Mouse (Mus musculus): ENCODE measurements around the gene Recql5. TPM values are rescaled to one million over a fixed set of nuclear protein-coding genes. Genes with fewer than 3 reads are reported as not detected.

The Recql5 gene
- polyA plus RNA-seq, 1 experiment from 2014 or later: 21.5 TPM

DNA sequence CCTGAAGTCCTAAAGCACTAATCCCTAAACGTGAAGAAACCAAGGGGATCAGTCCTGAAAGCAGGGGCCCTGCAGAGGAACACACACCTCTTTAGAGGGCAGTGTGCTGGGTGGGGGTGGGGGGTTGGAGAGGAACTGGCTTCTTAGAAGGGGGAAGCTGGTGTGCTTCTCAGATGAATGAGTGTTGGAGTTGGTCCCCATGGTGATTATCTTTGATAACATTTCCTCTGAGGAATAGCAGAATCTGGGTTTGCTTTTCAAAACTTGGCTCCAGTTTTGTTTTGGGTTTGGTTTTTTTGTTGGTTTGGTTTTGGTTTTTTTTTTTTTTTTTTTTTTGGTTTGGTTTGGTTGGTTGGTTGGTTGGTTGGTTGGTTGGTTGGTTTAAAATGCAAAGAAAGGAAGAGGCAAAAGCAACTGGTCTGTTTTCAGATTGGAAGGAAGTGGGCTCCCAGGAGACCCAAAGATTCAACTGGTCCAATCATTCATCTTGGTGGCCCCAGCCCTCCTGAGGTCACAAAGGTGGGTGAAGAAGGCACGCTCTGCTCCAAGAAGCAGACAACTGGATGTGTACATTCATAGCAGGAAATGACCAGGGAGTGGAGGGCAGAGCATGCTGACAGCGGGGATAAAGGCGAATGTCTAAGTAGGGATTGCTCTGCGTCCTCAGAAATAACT, 35.6 kb upstream of the Recql5 start:
- no peaks in the 10 kb centered on the region for H3K4me1 ChIP-seq (ENCODE audit: control insufficient read depth, insufficient read depth, low read length)
- peaks cover 3% of the 10 kb centered on the region for H3K27me3 ChIP-seq (ENCODE audit: control insufficient read depth, insufficient read depth, low read length)
- no peak overlapping the region for H3K4me3 ChIP-seq (ENCODE audit: low read depth, low read length)
- no peak overlapping the region for H3K4me2 ChIP-seq (ENCODE audit: low read depth, severe bottlenecking)
- no peak for ATAC-seq (ENCODE audit: insufficient number of reproducible peaks, low FRiP score, low TSS enrichment, low read depth)
- 73% methylated on average over 5 of the region's 5 CpGs for WGBS
- peaks cover 17% of the 10 kb centered on the region for H3K36me3 ChIP-seq (ENCODE audit: control insufficient read depth, insufficient read depth, low read length)
- H3K9me3 ChIP-seq (ENCODE audit: control insufficient read depth, low read length): no peaks in the 10 kb centered on the region
- no peak for DNase-seq (ENCODE audit: low spot score)
- H3K27ac ChIP-seq (replicated peaks; ENCODE audit: low read depth, low read length): no peak overlapping the region
- no peak overlapping the region for H3K9ac ChIP-seq (ENCODE audit: low read length)

DNA sequence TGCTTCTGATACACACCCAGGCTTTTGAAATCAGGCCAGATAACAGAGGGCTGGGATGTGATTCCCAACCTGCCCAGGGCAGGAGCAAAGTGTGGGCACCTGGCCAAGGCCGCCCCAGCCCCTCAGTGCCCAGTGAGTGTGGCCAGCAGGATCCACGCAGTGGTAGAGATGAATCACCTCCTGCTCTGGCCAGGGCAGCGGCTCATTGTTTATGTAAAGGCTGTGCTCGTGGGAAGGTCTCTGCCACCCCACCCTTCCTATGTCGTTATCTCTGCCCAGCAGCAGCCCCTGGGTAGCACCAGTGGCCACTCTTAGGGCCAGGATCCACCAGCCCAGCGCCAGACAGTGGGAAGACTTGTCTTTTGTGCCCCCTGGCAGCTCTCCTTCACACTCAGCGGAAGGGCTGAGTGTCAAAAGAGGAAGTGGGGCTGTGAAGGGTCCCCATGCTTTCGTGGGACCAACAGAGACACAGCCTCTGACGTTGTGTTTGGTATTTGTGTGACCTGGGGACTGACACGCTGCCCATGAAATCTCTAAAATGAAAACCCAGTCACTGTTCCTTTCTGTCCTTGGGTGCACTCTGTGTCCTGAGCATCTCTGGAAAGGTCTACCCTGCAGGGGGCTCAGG, 31.8 kb upstream of the Recql5 start:
- no peak overlapping the region for H3K9ac ChIP-seq (ENCODE audit: low read length)
- 86% methylated on average over 10 of the region's 10 CpGs for WGBS
- H3K4me2 ChIP-seq (ENCODE audit: low read depth, severe bottlenecking): no peak overlapping the region
- H3K27me3 ChIP-seq (ENCODE audit: control insufficient read depth, insufficient read depth, low read length): no peaks in the 10 kb centered on the region
- ATAC-seq (ENCODE audit: insufficient number of reproducible peaks, low FRiP score, low TSS enrichment, low read depth) (no peak), DNase-seq (ENCODE audit: low spot score) (no peak)
- H3K9me3 ChIP-seq (ENCODE audit: control insufficient read depth, low read length): no peaks in the 10 kb centered on the region
- H3K4me3 ChIP-seq (ENCODE audit: low read depth, low read length): no peak overlapping the region
- no peaks in the 10 kb centered on the region for H3K4me1 ChIP-seq (ENCODE audit: control insufficient read depth, insufficient read depth, low read length)
- H3K27ac ChIP-seq (replicated peaks; ENCODE audit: low read depth, low read length): no peak overlapping the region
- peaks cover 29% of the 10 kb centered on the region for H3K36me3 ChIP-seq (ENCODE audit: control insufficient read depth, insufficient read depth, low read length)

DNA sequence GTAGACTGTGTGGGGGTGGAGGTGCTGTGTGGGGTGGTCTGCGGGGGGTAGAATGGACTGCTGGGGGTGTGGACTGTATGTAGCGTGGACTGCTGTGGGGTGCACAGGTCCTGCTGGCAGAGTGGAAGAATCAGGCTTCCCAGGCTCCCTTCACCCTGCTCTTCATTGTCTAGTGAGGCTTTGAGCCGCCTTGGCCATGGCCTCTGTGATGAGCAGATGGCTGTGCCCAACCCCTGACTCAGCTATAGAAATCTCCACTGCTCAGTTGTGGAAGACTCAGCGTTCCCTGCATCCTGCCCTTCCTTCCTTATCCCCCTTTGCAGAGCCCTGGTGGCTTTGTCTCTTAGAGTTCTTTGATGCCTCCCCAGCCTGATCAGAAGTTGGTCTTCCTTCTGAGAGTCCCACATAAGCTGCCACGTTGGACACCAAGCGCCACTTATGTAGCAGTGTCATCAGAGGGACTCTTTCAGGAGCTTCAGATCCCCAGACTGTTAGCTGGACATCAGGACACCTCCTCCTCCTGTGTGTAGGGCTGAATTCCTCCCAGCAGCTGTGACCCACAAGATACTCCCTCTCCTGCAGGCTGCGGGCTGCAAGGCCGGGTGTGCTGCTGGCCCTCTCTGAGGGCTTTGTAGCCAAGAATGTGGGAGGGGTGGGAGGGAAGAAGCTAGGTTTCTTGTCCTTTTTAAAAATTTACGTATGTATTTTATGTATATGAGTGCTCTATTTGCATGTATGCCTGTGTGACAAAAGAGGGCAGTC, 29.6 kb upstream of the Recql5 start:
- no peak for DNase-seq (ENCODE audit: low spot score)
- no peak overlapping the region for H3K27ac ChIP-seq (replicated peaks; ENCODE audit: low read depth, low read length)
- no peak overlapping the region for H3K4me2 ChIP-seq (ENCODE audit: low read depth, severe bottlenecking)
- peaks cover 33% of the 10 kb centered on the region for H3K36me3 ChIP-seq (ENCODE audit: control insufficient read depth, insufficient read depth, low read length)
- no peak overlapping the region for H3K9ac ChIP-seq (ENCODE audit: low read length)
- H3K4me3 ChIP-seq (ENCODE audit: low read depth, low read length): no peak overlapping the region
- 91% methylated on average over 9 of the region's 9 CpGs for WGBS
- H3K4me1 ChIP-seq (ENCODE audit: control insufficient read depth, insufficient read depth, low read length): no peaks in the 10 kb centered on the region
- no peak for ATAC-seq (ENCODE audit: insufficient number of reproducible peaks, low FRiP score, low TSS enrichment, low read depth)
- no peaks in the 10 kb centered on the region for H3K9me3 ChIP-seq (ENCODE audit: control insufficient read depth, low read length)
- no peaks in the 10 kb centered on the region for H3K27me3 ChIP-seq (ENCODE audit: control insufficient read depth, insufficient read depth, low read length)

DNA sequence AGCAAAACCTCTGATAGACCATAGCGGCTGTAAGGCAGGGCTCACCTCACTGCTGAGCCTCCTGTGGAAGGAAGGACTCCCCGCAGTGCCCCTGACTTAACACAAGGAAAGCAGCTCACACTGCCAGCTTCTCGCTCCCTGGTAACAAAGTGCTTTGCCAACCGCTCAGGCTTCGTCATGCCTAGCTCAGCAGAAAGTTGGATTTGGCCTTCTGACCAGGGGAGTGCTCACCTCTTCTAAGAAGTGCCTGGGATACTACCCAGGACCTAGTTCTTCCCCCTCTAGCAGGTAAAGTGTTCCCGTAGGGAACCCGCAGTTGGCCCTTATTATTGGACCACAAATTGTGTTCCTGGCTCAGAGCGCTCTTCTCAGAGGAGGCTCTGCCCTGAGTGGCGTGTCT, 25.7 kb upstream of the Recql5 start:
- Histone ChIP-seq H3K9me3 (ENCODE audit: control insufficient read depth, low read length) (no peaks in the 10 kb centered on the region), H3K36me3 (ENCODE audit: control insufficient read depth, insufficient read depth, low read length) (peaks cover 16% of the 10 kb centered on the region), H3K4me1 (ENCODE audit: control insufficient read depth, insufficient read depth, low read length) (no peaks in the 10 kb centered on the region), H3K4me2 (ENCODE audit: low read depth, severe bottlenecking) (no peak overlapping the region), H3K9ac (ENCODE audit: low read length) (no peak overlapping the region), H3K27me3 (ENCODE audit: control insufficient read depth, insufficient read depth, low read length) (no peaks in the 10 kb centered on the region), H3K27ac (replicated peaks; ENCODE audit: low read depth, low read length) (no peak overlapping the region), H3K4me3 (ENCODE audit: low read depth, low read length) (no peak overlapping the region)
- ATAC-seq (ENCODE audit: insufficient number of reproducible peaks, low FRiP score, low TSS enrichment, low read depth) (no peak), DNase-seq (ENCODE audit: low spot score) (no peak)
- WGBS: 97% methylated on average over 9 of the region's 9 CpGs

DNA sequence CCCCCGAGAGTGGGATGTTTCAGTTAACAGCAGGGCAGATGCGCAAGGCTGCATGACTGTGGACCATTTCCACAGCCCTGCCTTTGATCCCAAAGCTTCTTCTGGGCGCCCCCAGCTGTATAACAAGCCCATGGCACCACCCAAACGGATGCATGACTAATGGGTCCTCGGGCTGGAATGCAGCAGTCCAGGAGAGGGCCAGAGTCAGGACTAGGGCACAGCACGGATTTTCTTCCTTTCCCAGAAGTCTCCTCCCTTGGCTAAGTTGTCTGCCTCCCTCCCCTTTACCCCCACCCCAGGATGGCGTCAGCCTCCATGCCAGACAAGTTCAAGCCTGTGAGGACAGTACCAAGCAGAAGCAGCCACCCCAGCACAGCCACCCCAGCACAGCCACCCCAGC, 24.7 kb upstream of the Recql5 start:
- no peak overlapping the region for H3K27ac ChIP-seq (replicated peaks; ENCODE audit: low read depth, low read length)
- H3K4me2 ChIP-seq (ENCODE audit: low read depth, severe bottlenecking): no peak overlapping the region
- H3K27me3 ChIP-seq (ENCODE audit: control insufficient read depth, insufficient read depth, low read length): no peaks in the 10 kb centered on the region
- ATAC-seq (ENCODE audit: insufficient number of reproducible peaks, low FRiP score, low TSS enrichment, low read depth) (no peak), DNase-seq (ENCODE audit: low spot score) (no peak)
- H3K4me1 ChIP-seq (ENCODE audit: control insufficient read depth, insufficient read depth, low read length): no peaks in the 10 kb centered on the region
- no peaks in the 10 kb centered on the region for H3K9me3 ChIP-seq (ENCODE audit: control insufficient read depth, low read length)
- H3K9ac ChIP-seq (ENCODE audit: low read length): no peak overlapping the region
- H3K36me3 ChIP-seq (ENCODE audit: control insufficient read depth, insufficient read depth, low read length): peaks cover 14% of the 10 kb centered on the region
- 72% methylated on average over 7 of the region's 7 CpGs for WGBS
- H3K4me3 ChIP-seq (ENCODE audit: low read depth, low read length): no peak overlapping the region

DNA sequence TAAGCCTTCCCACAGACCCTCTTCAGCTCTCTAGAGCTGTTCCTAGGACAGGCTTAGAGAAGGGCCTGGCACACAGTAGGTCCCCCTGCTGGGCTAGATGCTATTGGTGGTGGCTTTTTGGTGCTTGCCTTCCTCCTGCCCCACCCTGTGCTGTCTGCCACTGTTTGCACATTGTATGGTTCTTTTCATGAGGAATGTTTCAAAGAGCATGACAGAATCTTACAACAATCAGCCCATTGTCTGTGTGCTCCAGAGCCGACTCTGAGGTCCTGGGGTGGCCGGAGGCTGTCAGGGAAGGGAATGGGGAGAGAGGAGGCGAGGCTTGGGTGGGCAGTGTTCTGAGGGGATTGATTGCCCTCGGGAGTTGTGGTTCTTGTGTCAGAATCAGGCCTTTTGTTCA, 23.2 kb upstream of the Recql5 start:
- Histone ChIP-seq H3K27ac (replicated peaks; ENCODE audit: low read depth, low read length) (no peak overlapping the region; the same call in 1 of the 2 replicates), H3K4me3 (ENCODE audit: low read depth, low read length) (no peak overlapping the region)

DNA sequence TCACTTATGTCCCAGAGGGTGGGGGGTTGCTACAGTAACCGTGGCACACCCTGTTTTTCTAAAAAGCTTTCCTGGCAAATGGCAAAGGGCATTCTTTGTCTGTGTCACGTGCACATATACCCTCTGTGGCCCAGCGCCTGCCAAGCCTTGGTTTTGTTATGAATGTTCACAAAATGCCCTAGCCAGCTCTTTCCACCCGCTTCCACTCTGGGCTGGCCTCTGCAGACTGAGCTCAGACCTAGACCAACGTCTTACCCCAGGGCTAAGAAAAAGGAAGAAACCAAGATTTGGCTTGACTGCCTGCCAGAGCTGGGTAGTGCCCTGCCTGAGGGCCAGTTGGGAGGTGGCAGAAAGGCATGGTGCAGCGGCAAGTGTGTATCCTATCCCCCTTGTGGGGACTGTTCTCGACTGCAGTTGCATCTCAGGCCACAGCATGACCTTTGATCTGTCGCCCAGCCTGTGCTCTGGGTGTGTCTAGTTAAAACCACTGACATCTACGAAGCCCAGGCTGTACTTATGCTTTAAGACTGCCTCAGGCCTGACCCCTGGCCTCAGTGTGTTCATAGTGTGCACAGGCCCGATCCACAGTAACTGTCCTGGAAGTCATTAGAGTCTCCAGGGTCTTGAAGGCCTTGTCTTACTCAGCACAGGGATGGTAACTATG, 22.1 kb upstream of the Recql5 start:
- H3K36me3 ChIP-seq (ENCODE audit: control insufficient read depth, insufficient read depth, low read length): peaks cover 16% of the 10 kb centered on the region
- no peak overlapping the region for H3K27ac ChIP-seq (replicated peaks; ENCODE audit: low read depth, low read length)
- DNase-seq (ENCODE audit: low spot score): no peak
- no peak overlapping the region for H3K4me2 ChIP-seq (ENCODE audit: low read depth, severe bottlenecking)
- no peak overlapping the region for H3K4me3 ChIP-seq (ENCODE audit: low read depth, low read length)
- no peak overlapping the region for H3K9ac ChIP-seq (ENCODE audit: low read length)
- no peak for ATAC-seq (ENCODE audit: insufficient number of reproducible peaks, low FRiP score, low TSS enrichment, low read depth)
- no peaks in the 10 kb centered on the region for H3K9me3 ChIP-seq (ENCODE audit: control insufficient read depth, low read length)
- H3K27me3 ChIP-seq (ENCODE audit: control insufficient read depth, insufficient read depth, low read length): no peaks in the 10 kb centered on the region
- H3K4me1 ChIP-seq (ENCODE audit: control insufficient read depth, insufficient read depth, low read length): no peaks in the 10 kb centered on the region
- WGBS: 73% methylated on average over 10 of the region's 10 CpGs

More for the DNA sequence above, 23.2 kb upstream of the Recql5 start:
- 73% methylated on average over 4 of the region's 4 CpGs for WGBS
- H3K27me3 ChIP-seq (ENCODE audit: control insufficient read depth, insufficient read depth, low read length): no peaks in the 10 kb centered on the region
- H3K9ac ChIP-seq (ENCODE audit: low read length): no peak overlapping the region
- no peak for ATAC-seq (ENCODE audit: insufficient number of reproducible peaks, low FRiP score, low TSS enrichment, low read depth)
- no peaks in the 10 kb centered on the region for H3K4me1 ChIP-seq (ENCODE audit: control insufficient read depth, insufficient read depth, low read length)
- no peaks in the 10 kb centered on the region for H3K9me3 ChIP-seq (ENCODE audit: control insufficient read depth, low read length)
- DNase-seq (ENCODE audit: low spot score): no peak
- H3K36me3 ChIP-seq (ENCODE audit: control insufficient read depth, insufficient read depth, low read length): peaks cover 18% of the 10 kb centered on the region
- H3K4me2 ChIP-seq (ENCODE audit: low read depth, severe bottlenecking): no peak overlapping the region

DNA sequence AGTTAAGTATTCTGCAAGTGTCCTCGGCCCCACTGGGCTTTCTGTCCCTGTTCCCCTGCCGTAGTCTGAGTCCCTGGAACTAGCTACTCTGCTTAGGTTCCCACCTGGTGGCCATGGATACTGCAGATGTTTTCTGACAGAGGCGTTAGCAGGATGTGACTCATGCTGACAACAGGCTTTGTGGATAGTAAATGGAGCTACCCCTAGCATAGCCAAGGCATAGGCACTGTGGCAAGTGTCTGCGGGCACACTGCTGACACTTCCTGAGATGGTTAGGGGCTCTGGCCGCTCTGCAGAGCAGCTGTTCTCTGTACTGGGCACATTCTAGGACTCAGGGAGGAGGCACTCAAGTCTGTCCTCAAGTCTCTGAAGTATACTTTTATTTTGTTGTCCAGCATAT, 21.4 kb upstream of the Recql5 start:
- 89% methylated on average over 5 of the region's 5 CpGs for WGBS
- Histone ChIP-seq H3K4me1 (ENCODE audit: control insufficient read depth, insufficient read depth, low read length) (no peaks in the 10 kb centered on the region), H3K9ac (ENCODE audit: low read length) (no peak overlapping the region), H3K27ac (replicated peaks; ENCODE audit: low read depth, low read length) (no peak overlapping the region), H3K9me3 (ENCODE audit: control insufficient read depth, low read length) (no peaks in the 10 kb centered on the region), H3K36me3 (ENCODE audit: control insufficient read depth, insufficient read depth, low read length) (peaks cover 14% of the 10 kb centered on the region), H3K27me3 (ENCODE audit: control insufficient read depth, insufficient read depth, low read length) (no peaks in the 10 kb centered on the region), H3K4me2 (ENCODE audit: low read depth, severe bottlenecking) (no peak overlapping the region), H3K4me3 (ENCODE audit: low read depth, low read length) (no peak overlapping the region)
- ATAC-seq (ENCODE audit: insufficient number of reproducible peaks, low FRiP score, low TSS enrichment, low read depth) (no peak), DNase-seq (ENCODE audit: low spot score) (no peak)

Measured in limb, embryonic 11.5 days (tissue).